Mouse (Mus musculus) yolk sac, embryonic 10.5 days (tissue): Measurements from ENCODE around the gene Gm3020.
"Not testable (repeated sequence)": the region's sequence is repeated elsewhere in the genome, so short reads cannot be mapped to it uniquely, and the experiment has no call there.

ENCODE experiments used
- DNase-seq: peaks from one replicate; pipeline ENCODE4 v3.0.0-alpha.2; 2017; ENCODE audit warnings: low spot score

The Gm3020 gene

GRCm38 (mm10) chr14:3651730-3652129, at the start of gene Gm3020:
TSS of gene Gm3020 (plus strand) at chr14:3652030.
- not testable (repeated sequence) for DNase-seq

- DNase-seq, result not testable (repeated sequence)
Observed at GRCm38 (mm10) chr14:3634212-3634611, 17.6 kb upstream of the Gm3020 start, which contains the start of gene Gm3012. TSS of gene Gm3012 (plus strand) at chr14:3634512.

GRCm38 (mm10) chr14:3688483-3688882, 36.7 kb downstream of the Gm3020 start, which contains the start of gene Gm3043:
TSS of gene Gm3043 (plus strand) at chr14:3688783.
- not testable (repeated sequence) for DNase-seq
